Mouse (Mus musculus): Measurements from ENCODE around the gene Gm28048. TPM values are rescaled to one million over a fixed set of nuclear protein-coding genes. Genes with fewer than 3 reads are reported as not detected.

The Gm28048 gene
- total RNA-seq (2021): 27.5 and 33.1 TPM in 2 replicates
- long read RNA-seq, experiment 1: 0 reads
- long read RNA-seq, experiment 2: 0 reads

DNA sequence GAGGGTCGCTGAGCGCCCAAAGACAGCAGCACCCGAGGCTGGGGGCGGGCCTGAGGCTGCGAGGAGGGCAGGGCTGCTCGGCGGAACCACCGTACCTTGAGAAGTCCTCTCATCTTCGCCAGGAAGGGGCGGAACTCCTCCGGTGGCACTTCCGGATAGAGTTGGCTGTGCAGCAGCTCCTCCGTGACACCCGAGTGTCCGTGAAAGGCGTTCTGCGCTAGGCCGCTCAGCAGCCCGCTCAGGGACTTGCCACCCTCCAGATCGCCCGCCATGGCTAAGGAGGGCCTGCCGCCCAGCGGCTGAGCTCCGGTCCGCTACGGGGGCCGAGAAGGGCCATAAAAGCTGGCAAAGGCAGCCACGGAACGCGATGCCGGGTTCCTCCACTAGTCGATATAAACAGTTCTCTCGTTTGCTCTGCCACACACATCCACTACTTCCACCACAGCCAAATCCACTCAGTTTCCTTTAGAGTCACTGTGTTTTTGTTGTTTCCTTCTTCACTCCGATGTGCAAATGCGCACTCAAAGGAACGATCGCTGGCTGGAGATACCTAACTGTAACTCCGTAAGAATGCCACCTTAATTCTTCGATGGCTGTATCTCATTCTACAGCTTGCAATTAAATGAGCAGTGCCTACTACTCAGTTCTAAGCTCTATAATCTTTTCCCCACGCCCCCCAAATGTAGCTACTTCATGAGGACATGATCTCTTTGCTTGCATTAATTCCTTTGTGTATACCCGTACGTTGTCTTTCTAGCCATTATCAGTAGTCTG is at the start of gene Gm28048, which contains the start of gene Commd1:
Gm28048 (minus strand) TSS at position 107 of the 774 bp plus-strand sequence.
Commd1 (minus strand) TSS at position 399 of the 774 bp plus-strand sequence.
- peak; percentile 98 for DNase-seq

- DNase-seq: no peak
Observed at GRCm38 (mm10) chr11:23029399-23029798, 47.5 kb upstream of the Gm28048 start.

GRCm38 (mm10) chr11:23028957-23029356 is 47.1 kb upstream of the Gm28048 start:
- DNase-seq: no peak

DNA sequence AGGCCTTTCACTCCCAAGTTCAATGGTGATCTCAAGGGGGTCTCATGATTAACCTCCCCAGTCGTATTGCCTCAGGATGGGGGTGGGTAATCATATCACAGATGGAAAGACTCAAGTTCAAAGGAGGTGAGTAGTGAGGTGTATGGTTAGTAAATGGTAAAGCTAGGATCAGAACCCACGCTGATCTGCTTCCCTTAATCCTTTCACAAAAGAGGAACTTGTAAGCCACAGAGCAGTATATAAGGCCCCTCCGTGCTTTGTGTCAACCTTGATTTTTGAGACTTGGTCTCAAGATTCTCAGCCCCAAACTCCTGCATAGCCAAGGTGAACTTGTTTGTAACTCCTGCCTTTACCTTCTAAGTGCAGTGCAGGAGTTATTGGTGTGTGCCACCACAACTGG is 42.3 kb upstream of the Gm28048 start:
- no peak for DNase-seq

GRCm38 (mm10) chr11:23023155-23023554 is 41.3 kb upstream of the Gm28048 start:
- no peak for DNase-seq

DNA sequence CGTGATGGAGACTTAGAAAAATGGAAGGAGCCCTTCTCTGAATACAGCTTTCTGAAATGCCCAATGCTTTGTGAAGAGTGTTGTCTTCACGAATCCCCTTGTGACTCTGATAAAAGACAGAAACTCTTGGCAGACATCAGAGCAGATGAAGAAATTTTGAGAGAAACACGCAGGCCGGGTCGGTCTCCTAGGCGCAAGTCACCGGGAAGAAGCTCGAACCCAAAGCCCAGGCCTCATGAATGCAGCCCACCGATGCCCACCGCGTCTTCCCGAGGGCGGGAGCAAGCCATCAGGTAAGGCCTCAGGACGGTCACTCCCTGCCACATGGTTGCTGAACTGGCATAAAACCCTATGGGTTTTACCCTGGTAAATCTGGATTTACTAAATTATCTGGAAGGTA is 39.0 kb upstream of the Gm28048 start:
- no peak for DNase-seq

- DNase-seq: peak; percentile 31
Observed at GRCm38 (mm10) chr11:23020116-23020770, 38.4 kb upstream of the Gm28048 start.

GRCm38 (mm10) chr11:23017943-23018342 is 36.1 kb upstream of the Gm28048 start:
- no peak for DNase-seq

DNA sequence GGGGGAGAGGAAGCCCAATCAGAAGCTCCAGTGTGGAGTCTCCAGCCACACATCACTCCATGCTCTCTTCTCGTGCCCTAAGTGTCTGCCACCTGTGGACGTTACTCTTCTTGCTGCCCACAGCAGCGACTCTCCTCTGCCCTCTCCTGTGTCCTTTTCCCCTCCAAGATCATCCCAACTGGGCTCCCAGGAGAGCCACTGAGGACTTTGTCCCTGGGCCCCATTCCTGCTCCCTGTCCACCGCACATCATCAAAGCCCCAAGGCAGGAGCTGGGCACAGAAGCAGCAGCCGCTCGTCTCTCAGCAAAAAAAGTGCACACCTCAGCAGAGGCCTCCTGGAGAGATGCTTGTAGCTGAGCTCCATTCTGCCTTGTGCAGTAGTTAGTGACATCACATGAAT is 33.1 kb upstream of the Gm28048 start:
- no peak for DNase-seq

DNA sequence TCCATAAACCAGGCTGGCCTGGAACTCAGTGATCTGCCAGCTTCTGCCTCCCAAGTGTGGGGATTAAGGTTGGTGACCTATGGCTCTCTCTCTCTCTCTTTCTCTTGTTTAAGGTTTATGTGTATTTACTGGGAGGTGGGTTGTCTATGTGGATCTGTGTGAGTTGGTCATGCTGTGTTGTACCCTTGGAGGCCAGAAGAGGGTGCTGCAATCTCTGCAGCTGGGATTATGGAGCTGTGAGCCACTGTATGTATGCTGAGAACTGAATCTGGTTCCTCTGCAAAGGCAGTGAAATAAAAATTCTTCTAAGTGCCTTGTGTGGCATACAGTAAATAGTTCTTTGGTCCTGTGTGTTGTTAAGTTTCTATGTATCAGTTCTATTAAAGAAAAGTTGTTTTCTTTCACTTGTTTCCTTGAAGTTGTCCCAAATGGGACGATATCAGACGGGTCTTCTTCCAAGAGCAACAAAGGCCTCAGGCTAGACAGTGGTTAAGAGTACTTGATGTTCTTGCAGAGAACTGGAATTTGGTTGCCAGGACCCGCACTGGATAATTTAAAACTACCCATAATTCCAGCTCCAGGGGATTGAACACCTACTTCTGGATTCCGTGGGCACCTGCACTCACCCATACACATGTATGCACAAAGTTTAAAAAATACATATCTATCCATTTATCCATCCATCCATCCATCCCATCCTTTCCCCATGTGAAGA is 31.8 kb upstream of the Gm28048 start:
- no peak for DNase-seq

DNA sequence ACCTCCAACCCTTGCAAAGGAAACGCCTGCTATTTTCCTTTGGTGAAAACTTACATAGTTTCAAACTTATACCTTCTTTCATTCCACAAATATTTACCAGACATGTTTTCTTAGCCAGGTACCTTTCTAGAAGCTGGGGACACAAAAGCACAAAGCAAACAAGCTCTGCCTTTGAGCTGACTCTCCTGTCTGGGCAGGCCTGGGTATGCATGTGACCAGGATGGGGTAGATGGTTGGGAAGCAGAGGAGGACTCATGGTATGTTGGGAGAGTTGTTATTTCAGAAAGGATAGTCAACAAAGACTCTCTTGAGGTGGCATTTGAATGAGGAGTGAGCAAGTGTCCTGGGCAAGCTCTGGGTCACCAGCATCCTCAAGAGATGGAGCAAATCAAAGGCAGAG is 31.2 kb upstream of the Gm28048 start:
- no peak for DNase-seq

- DNase-seq: no peak
Observed at GRCm38 (mm10) chr11:23008824-23009200, 26.9 kb upstream of the Gm28048 start.

DNA sequence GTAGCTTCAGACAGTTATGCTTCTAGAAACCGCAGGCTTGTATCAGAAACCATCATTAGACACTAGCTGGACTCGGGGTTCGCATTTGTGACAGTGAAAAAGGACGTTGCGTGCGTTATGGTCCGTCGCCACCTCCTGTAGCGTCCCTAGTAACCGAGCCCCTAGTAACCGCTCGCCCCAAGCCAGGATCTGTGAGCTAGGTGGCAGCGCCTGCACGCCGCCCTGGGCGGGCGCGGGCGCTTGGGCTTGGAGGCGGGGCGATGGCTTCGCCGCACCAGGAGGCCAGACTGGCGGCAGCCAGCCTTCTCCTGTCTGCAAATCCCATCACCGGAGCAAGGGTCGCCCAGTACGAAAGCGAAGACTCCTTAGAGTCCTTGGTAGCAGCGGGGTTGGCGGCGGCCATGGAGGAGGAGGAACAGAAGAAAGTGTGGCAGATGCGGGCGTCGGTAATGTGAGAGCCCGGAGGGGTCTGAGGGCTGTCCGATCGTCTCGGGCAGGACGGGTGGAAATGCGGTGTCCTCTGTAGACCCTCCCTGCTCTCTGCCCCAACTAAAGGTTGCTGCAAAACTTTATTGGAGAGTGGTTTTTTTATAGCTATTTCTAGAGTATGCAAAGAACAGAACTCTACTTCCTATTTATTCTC is 26.4 kb upstream of the Gm28048 start:
- DNase-seq: peak; percentile 91

DNA sequence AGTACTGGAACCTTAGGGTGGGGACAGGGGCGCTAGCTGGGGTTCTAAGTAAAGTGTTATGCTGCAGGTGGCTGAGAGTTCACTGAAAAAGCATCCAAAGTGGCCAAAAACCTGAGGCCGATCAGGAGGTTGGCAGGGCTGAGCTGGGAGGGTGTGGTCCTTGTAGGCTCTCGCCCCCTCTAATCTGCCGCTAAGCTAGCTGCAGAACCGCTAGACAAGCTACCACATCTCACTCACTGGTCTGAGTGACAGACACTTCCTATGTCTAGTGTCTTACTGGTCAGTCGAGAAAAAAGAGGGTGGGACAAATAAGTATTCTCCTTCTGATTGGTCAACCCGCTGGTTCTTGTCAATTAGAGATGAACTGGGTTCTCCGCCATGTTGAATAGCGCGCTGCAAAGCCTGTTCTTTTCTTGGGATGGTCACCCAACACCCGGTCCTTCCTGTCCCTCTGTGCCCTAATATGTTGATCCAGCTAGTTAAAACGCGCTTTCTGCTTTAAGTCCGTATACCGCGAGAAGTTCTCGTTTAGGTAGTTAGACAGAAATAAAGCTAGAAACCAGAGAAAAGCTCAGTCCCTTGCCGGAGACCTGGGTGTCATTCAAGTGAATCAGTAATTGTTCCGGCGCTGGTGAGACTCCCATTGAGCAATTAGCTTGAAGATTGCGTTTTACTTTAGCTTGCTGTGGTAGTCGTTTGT is 25.7 kb upstream of the Gm28048 start, which contains the start of gene Fam161a:
Fam161a (plus strand) TSS at position 51 of the 700 bp plus-strand sequence.
- peak; percentile 84 for DNase-seq

GRCm38 (mm10) chr11:23007166-23007480 is 25.2 kb upstream of the Gm28048 start:
- DNase-seq: no peak

DNA sequence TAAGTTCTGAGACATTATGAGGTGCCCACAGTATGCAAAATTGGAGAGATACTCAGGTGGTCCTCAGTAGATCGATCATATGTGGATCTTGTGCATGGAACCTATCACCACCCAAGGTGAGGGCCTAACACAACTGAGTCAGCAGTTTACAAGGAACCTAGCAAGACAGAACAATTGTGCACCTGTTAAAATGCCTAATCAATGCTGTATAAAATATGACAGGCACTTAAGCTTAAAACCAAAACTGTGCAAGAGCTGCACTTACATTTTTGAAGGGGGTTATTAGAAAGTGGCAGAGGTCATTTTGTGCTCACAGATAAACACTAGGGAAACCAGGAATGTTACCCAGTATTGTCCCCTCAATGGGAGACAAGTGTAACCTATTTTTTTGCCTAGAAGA is 23.4 kb upstream of the Gm28048 start:
- no peak for DNase-seq

DNA sequence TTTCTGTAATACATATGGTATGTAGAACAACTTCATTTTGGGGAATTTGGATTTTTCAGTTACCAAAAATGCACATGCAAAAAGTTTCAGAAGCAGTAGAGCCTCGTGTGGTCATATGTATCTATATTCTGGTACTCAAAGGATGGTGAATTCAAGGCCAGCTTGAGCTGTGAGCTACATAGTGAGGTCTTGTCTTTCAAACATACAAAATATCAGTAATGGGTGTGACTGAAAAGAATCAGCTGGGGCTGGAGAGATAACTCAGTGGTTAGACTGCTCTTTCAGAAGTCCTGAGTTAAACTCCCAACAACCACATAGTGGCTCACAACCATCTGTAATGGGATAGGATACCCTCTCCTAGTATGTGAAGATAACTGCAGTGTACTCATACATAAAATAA is 16.4 kb upstream of the Gm28048 start:
- DNase-seq: no peak

DNA sequence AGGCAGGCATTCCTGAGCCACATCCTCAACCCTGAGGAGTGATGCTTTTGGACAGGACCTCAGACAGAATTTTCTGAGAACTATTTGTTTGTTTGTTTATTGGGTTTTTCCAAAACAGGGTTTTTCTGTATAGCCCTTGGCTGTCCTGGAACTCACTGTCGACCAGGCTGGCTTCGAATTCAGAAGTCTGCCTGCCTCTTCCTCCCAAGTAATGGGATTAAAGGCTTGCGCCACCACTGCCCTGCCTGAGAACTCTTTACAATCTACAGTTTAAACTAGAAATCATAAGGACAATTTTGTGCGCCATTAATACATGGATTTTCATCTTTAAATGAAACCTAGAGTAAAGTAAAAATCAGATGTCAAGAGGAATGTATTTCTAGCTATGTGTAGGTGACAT is 13.6 kb upstream of the Gm28048 start:
- no peak for DNase-seq

- DNase-seq: no peak
Observed at GRCm38 (mm10) chr11:22994271-22994670, 12.4 kb upstream of the Gm28048 start.

DNA sequence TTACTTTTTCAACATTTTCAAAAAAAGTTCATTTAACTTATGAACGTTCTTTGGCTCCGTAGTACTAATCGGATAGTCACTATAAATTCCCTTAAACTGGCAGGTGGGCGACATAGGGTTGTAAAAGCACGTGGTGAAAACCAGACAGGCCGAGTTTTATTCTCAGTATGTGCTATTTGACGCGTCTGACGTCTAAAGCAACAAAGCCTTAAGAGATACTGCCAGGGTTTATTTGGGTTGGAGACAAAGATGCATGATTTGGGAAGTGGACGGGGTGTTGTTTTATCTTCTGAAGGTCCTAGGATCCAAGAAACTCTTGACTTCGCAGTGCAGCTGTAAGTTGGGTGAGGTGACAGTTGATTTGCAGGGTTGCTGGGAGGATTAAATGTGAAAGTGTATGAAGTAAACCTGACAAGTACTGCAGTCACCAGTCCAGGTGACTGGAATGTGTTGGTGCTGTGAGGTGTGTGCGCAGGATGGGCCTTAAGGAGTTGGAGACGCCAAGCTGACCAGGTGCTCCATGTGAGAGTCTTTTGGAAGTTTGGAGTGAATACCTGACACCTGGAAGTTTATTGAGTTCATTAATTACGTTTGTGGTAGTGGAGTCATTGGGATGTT is 9.4 kb upstream of the Gm28048 start:
- DNase-seq: no peak

- peak; percentile 97 for DNase-seq
Observed at GRCm38 (mm10) chr11:22990393-22991126, 8.7 kb upstream of the Gm28048 start, which contains the start of gene Cct4. Gene Cct4, plus strand, starts transcription at chr11:22990519.
